Mouse (Mus musculus) T-helper 17 cell (primary cell): ENCODE measurements around the gene Bpifc.
"Not testable (repeated sequence)": the region's sequence is repeated elsewhere in the genome, so short reads cannot be mapped to it uniquely, and the experiment has no call there.

ENCODE experiments used
- in situ Hi-C, 2 experiments: fragments of 300-600 bp; cut with MboI, MseI; formaldehyde crosslinking; loops; 1 replicate in 1 of 2; 2 replicates in 1 of 2; pipeline ENCODE4 v1.15.1; 2025; ENCODE audit warnings: high pct_unique_total_duplicates in 2 of 2

Bpifc gene

GRCm38 (mm10) chr10:86011781-86012180, at the start of gene Bpifc:
Bpifc (minus strand) TSS chr10:86011895.
- in situ Hi-C loops = loop anchor here (10.0 kb wide), 2 partner anchors 47 to 837 kb away; no protein-coding TSS in a partner anchor

GRCm38 (mm10) chr10:86060267-86060666, 48.6 kb upstream of the Bpifc start:
- in situ Hi-C loops = no loop called here

GRCm38 (mm10) chr10:86057712-86058111, 46.0 kb upstream of the Bpifc start:
- in situ Hi-C loops = loop anchor here in 1 of 2 experiments (5.0 kb wide), 1 partner anchor 90 kb away; no protein-coding TSS in a partner anchor

- in situ Hi-C loops = loop anchor here in 1 of 2 experiments (5.0 kb wide), 1 partner anchor 90 kb away; no protein-coding TSS in a partner anchor
Measured at GRCm38 (mm10) chr10:86057286-86057685, 45.6 kb upstream of the Bpifc start.

GRCm38 (mm10) chr10:86056297-86056903, 44.7 kb upstream of the Bpifc start:
- in situ Hi-C loops = loop anchor here in 1 of 2 experiments (5.0 kb wide), 1 partner anchor 89 kb away; no protein-coding TSS in a partner anchor

- in situ Hi-C loops = loop anchor here in 1 of 2 experiments (5.0 kb wide), 1 partner anchor 81 kb away; no protein-coding TSS in a partner anchor
Measured at GRCm38 (mm10) chr10:86052818-86053522, 41.3 kb upstream of the Bpifc start.

GRCm38 (mm10) chr10:86050522-86050921, 38.8 kb upstream of the Bpifc start:
- in situ Hi-C loops = loop anchor here in 1 of 2 experiments (5.0 kb wide), 1 partner anchor 78 kb away; no protein-coding TSS in a partner anchor

- in situ Hi-C loops = no loop called here
Measured at GRCm38 (mm10) chr10:86047786-86048185, 36.1 kb upstream of the Bpifc start.

GRCm38 (mm10) chr10:86046371-86046770, 34.7 kb upstream of the Bpifc start:
- in situ Hi-C loops = no loop called here

GRCm38 (mm10) chr10:86044066-86044465, 32.4 kb upstream of the Bpifc start:
- in situ Hi-C loops = no loop called here

GRCm38 (mm10) chr10:86043651-86044050, 32.0 kb upstream of the Bpifc start:
- in situ Hi-C loops = no loop called here

GRCm38 (mm10) chr10:86034007-86034728, 22.5 kb upstream of the Bpifc start:
- in situ Hi-C loops = no loop called here

GRCm38 (mm10) chr10:86032517-86032916, 20.8 kb upstream of the Bpifc start:
- in situ Hi-C loops = no loop called here

- in situ Hi-C loops = no loop called here
Measured at GRCm38 (mm10) chr10:86030743-86031142, 19.0 kb upstream of the Bpifc start.

- in situ Hi-C loops = not testable (repeated sequence)
Measured at GRCm38 (mm10) chr10:86026807-86027206, 15.1 kb upstream of the Bpifc start.

- in situ Hi-C loops = no loop called here
Measured at GRCm38 (mm10) chr10:86026354-86026753, 14.7 kb upstream of the Bpifc start.

GRCm38 (mm10) chr10:86025906-86026305, 14.2 kb upstream of the Bpifc start:
- in situ Hi-C loops = no loop called here

- in situ Hi-C loops = no loop called here
Measured at GRCm38 (mm10) chr10:86023149-86023548, 11.5 kb upstream of the Bpifc start.

GRCm38 (mm10) chr10:86022474-86022816, 10.8 kb upstream of the Bpifc start:
- in situ Hi-C loops = no loop called here

- in situ Hi-C loops = no loop called here
Measured at GRCm38 (mm10) chr10:86021749-86022473, 10.2 kb upstream of the Bpifc start, which contains the start of gene Fbxo7. Fbxo7 (plus strand) TSS chr10:86021972.

GRCm38 (mm10) chr10:86021408-86021748, 9.7 kb upstream of the Bpifc start:
- in situ Hi-C loops = no loop called here
